Mouse (Mus musculus): ENCODE measurements at regions not wholly inside any gene's neighbourhood (a gene's known extent, or its start where the extent isn't known, plus 50 kb on each side); places are given as distances from the start of the nearest gene placed in this dataset.

- TF ChIP-seq POLR2A (IDR thresholded peaks at IDR 0.05; ENCODE audit: borderline replicate concordance, low read depth, low read length) (no peak), CTCF (IDR thresholded peaks at IDR 0.05; ENCODE audit: low read depth, low read length) (no peak)
Observed at GRCm38 (mm10) chr6:31695885-31696284, 132.1 kb upstream of the Podxl start.

All from bone marrow macrophage, adult 2 months (primary cell).